25 mouse cellular contexts compared by ENCODE assay signal in genomic region chr14:101373864-101374263, GRCm38 (mm10).
DNase-seq lines count a peak whose midpoint lies in the region; ATAC-seq and TF ChIP-seq lines count a peak whose summit lies in the region.
"Had no signal": no experiment of that assay in that cellular context is flagged by ENCODE, and none has a peak within 500 bp of the region (broad histone marks: within the 10 kb centered on the region; RNA-seq: fewer than 3 reads in every experiment).

No protein-coding gene starts in this region.

- H3K27ac ChIP-seq in heart, embryonic 10.5 days: peak overlapping the region; percentile 17
- H3K27ac ChIP-seq in heart, embryonic 13.5 days (replicated peaks): peak overlapping the region; percentile 54
- 0 out of 2 replicates have a peak overlapping the region, but pooled peaks have one; percentile 20 for H3K27ac ChIP-seq in heart, embryonic 15.5 days
- no peak overlapping the region for H3K27ac ChIP-seq in heart, embryonic 11.5 days (ENCODE audit: low read depth, low read length)
- H3K27ac ChIP-seq in heart, postnatal 0 days (ENCODE audit: low read depth): no peak overlapping the region
- H3K27ac ChIP-seq: embryonic facial prominence, embryonic 10.5 days; embryonic facial prominence, embryonic 12.5 days; forebrain, embryonic 13.5 days had no signal

- no peak for ATAC-seq in heart, embryonic 13.5 days (ENCODE audit: extremely low read depth, insufficient number of reproducible peaks, low FRiP score, low TSS enrichment)
- no peak; the same call in 1 of the 2 replicates for ATAC-seq in heart, embryonic 15.5 days (replicated peaks; ENCODE audit: insufficient number of reproducible peaks, insufficient read depth, low FRiP score, low read depth)
- ATAC-seq in heart, embryonic 11.5 days (replicated peaks; ENCODE audit: insufficient number of reproducible peaks, low FRiP score, low TSS enrichment): no peak
- 0 out of 2 replicates have a peak, but pooled peaks have one; percentile 39 for ATAC-seq in heart, postnatal 0 days (ENCODE audit: insufficient read depth, low read depth)
- ATAC-seq: activated CD4-positive, CD25-positive, alpha-beta regulatory T cell, adult 4 months; CD4-positive, CD25-positive, alpha-beta regulatory T cell, adult 4 months; forebrain, embryonic 13.5 days; Patski had no signal

- H3K4me1 ChIP-seq in heart, embryonic 10.5 days: peaks cover 21% of the 10 kb centered on the region
- peaks cover 24% of the 10 kb centered on the region for H3K4me1 ChIP-seq in heart, embryonic 13.5 days
- H3K4me1 ChIP-seq in heart, embryonic 15.5 days (replicated peaks): peaks cover 17% of the 10 kb centered on the region
- H3K4me1 ChIP-seq in heart, embryonic 11.5 days (ENCODE audit: control insufficient read depth, insufficient read depth, low read length): peaks cover 8% of the 10 kb centered on the region; the same call in 1 of the 2 replicates
- peaks cover 9% of the 10 kb centered on the region; the same call in 1 of the 2 replicates for H3K4me1 ChIP-seq in heart, postnatal 0 days (ENCODE audit: control insufficient read depth, insufficient read depth)
- H3K4me1 ChIP-seq: embryonic facial prominence, embryonic 12.5 days had no signal

- H3K9ac ChIP-seq in heart, embryonic 13.5 days: no peak overlapping the region
- no peak overlapping the region for H3K9ac ChIP-seq in heart, embryonic 15.5 days
- no peak overlapping the region for H3K9ac ChIP-seq in heart, embryonic 11.5 days (ENCODE audit: low read depth, low read length)
- no peak overlapping the region for H3K9ac ChIP-seq in heart, postnatal 0 days (replicated peaks; ENCODE audit: low read depth, low read length)
- H3K9ac ChIP-seq: embryonic facial prominence, embryonic 12.5 days; forebrain, embryonic 13.5 days had no signal

- no peak for DNase-seq in heart, embryonic 10.5 days (ENCODE audit: low spot score)
- no peak for DNase-seq in heart, adult 9 months (ENCODE audit: low spot score in 2 of 2)
- no peak for DNase-seq in heart, adult 8-10 months (ENCODE audit: low spot score)
- peak; percentile 63 for DNase-seq in heart, postnatal 0 days (ENCODE audit: low spot score)
- DNase-seq in heart, adult 11 months: no peak
- DNase-seq: adrenal gland, adult 8-10 months; adrenal gland, postnatal 14 days; adrenal gland, postnatal 36 days; B cell, adult 2 months; cerebellum, adult 11-12 months; cerebellum, adult 2 months; cerebellum, adult 9-10 months; cerebellum, postnatal 10 days; cerebellum, postnatal 25 days had no signal

- no peak overlapping the region for H3K4me3 ChIP-seq in heart, embryonic 10.5 days
- H3K4me3 ChIP-seq in heart, embryonic 13.5 days: no peak overlapping the region
- no peak overlapping the region for H3K4me3 ChIP-seq in heart, embryonic 15.5 days
- no peak overlapping the region for H3K4me3 ChIP-seq in heart, embryonic 11.5 days (ENCODE audit: low read depth, low read length)
- no peak overlapping the region for H3K4me3 ChIP-seq in heart, postnatal 0 days (ENCODE audit: low read depth, low read length)
- H3K4me3 ChIP-seq: embryonic facial prominence, embryonic 10.5 days; embryonic facial prominence, embryonic 12.5 days; forebrain, embryonic 13.5 days had no signal

- no peaks in the 10 kb centered on the region for H3K36me3 ChIP-seq in heart, embryonic 10.5 days
- no peaks in the 10 kb centered on the region for H3K36me3 ChIP-seq in heart, embryonic 13.5 days
- no peaks in the 10 kb centered on the region for H3K36me3 ChIP-seq in heart, embryonic 15.5 days
- H3K36me3 ChIP-seq in heart, embryonic 11.5 days (ENCODE audit: control insufficient read depth, insufficient read depth, low read length): no peaks in the 10 kb centered on the region
- H3K36me3 ChIP-seq in heart, postnatal 0 days (replicated peaks; ENCODE audit: control insufficient read depth, insufficient read depth, low read length): no peaks in the 10 kb centered on the region
- H3K36me3 ChIP-seq: embryonic facial prominence, embryonic 10.5 days; embryonic facial prominence, embryonic 12.5 days; G1E had no signal

- no peak for TF ChIP-seq CTCF in heart, postnatal 0 days (IDR thresholded peaks at IDR 0.05; ENCODE audit: low read depth)

- TF ChIP-seq EP300 in heart, postnatal 0 days (IDR thresholded peaks at IDR 0.05; ENCODE audit: low read depth): no peak

- 24% methylated on average over 4 of the region's 4 CpGs for WGBS in heart, embryonic 10.5 days
- WGBS in heart, embryonic 13.5 days: 29% methylated on average over 4 of the region's 4 CpGs
- WGBS in heart, embryonic 15.5 days: 50% methylated on average over 4 of the region's 4 CpGs
- 35% methylated on average over 4 of the region's 4 CpGs for WGBS in heart, embryonic 11.5 days (ENCODE audit: insufficient replicate concordance)
- WGBS in heart, postnatal 0 days: 42% methylated on average over 4 of the region's 4 CpGs

- no peaks in the 10 kb centered on the region for H3K9me3 ChIP-seq in heart, embryonic 10.5 days
- no peaks in the 10 kb centered on the region for H3K9me3 ChIP-seq in heart, embryonic 13.5 days
- no peaks in the 10 kb centered on the region for H3K9me3 ChIP-seq in heart, embryonic 15.5 days (replicated peaks)
- no peaks in the 10 kb centered on the region for H3K9me3 ChIP-seq in heart, embryonic 11.5 days (replicated peaks; ENCODE audit: control insufficient read depth, low read length)
- H3K9me3 ChIP-seq in heart, postnatal 0 days (replicated peaks; ENCODE audit: control insufficient read depth, low read length): no peaks in the 10 kb centered on the region
- H3K9me3 ChIP-seq: embryonic facial prominence, embryonic 10.5 days; embryonic facial prominence, embryonic 12.5 days; forebrain, embryonic 13.5 days had no signal

- H3K27me3 ChIP-seq in heart, embryonic 10.5 days (ENCODE audit: insufficient read depth, poor library complexity, severe bottlenecking): no peaks in the 10 kb centered on the region
- H3K27me3 ChIP-seq in heart, embryonic 13.5 days (replicated peaks): no peaks in the 10 kb centered on the region
- no peaks in the 10 kb centered on the region for H3K27me3 ChIP-seq in heart, embryonic 15.5 days
- no peaks in the 10 kb centered on the region for H3K27me3 ChIP-seq in heart, embryonic 11.5 days (ENCODE audit: control insufficient read depth, insufficient read depth, low read length)
- H3K27me3 ChIP-seq in heart, postnatal 0 days (ENCODE audit: control insufficient read depth, insufficient read depth, low read length): no peaks in the 10 kb centered on the region
- H3K27me3 ChIP-seq: CH12.LX; embryonic facial prominence, embryonic 12.5 days; forebrain, embryonic 13.5 days; Patski had no signal

- peak overlapping the region; percentile 13 for H3K4me2 ChIP-seq in heart, embryonic 13.5 days
- H3K4me2 ChIP-seq in heart, embryonic 15.5 days: no peak overlapping the region
- no peak overlapping the region for H3K4me2 ChIP-seq in heart, embryonic 11.5 days
- H3K4me2 ChIP-seq in heart, postnatal 0 days (ENCODE audit: low read depth, low read length): peak overlapping the region; percentile 28; the same call in 1 of the 2 replicates
- H3K4me2 ChIP-seq: embryonic facial prominence, embryonic 12.5 days; forebrain, embryonic 13.5 days had no signal

Comparison
In these comparisons a context has a peak if more than half of its experiments do, and no peak if none do; other contexts are left out.
1. H3K27ac ChIP-seq: peak in heart, embryonic 10.5 days (single experiment), heart, embryonic 13.5 days (single experiment) and heart, embryonic 15.5 days (single experiment); none in heart, embryonic 11.5 days (single experiment) and heart, postnatal 0 days (single experiment).
2. H3K4me2 ChIP-seq: peak in heart, embryonic 13.5 days (single experiment) and heart, postnatal 0 days (single experiment); none in heart, embryonic 15.5 days (single experiment) and heart, embryonic 11.5 days (single experiment).